Mouse (Mus musculus) heart, postnatal 0 days (tissue): ENCODE measurements around the gene Prss27.

Experiments
- CTCF ChIP-seq: IDR thresholded peaks from 2 replicates; pipeline ENCODE4 v1.5.1; 2016; ENCODE audit warnings: antibody characterized with exemption, control low read depth, low read depth
- EP300 ChIP-seq: IDR thresholded peaks from 2 replicates; pipeline ENCODE4 v1.6.1; 2016; ENCODE audit warnings: antibody characterized with exemption, low read depth

DNA sequence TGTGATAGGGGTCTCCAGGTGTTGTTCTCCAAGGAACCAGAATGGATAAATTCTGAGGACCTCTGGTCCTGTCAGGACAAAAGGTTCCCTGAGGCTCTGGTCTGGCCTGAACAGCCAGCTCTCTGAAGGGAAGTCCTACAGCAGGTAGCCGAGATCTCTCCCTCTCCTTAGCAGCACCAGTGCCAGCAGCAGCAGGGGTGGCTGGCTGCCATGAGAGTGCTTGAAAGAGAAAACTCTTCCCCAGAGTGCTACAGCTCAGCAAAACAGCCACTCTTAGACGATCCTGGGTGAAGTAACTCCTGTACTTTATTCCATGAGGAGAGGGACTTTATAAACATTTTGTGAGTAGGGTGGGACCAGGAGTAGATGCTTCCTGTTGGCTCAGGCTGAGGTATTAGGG lies 48.1 kb upstream of the Prss27 start:
- TF ChIP-seq CTCF (no peak), EP300 (no peak)
